In the genomic region with DNA sequence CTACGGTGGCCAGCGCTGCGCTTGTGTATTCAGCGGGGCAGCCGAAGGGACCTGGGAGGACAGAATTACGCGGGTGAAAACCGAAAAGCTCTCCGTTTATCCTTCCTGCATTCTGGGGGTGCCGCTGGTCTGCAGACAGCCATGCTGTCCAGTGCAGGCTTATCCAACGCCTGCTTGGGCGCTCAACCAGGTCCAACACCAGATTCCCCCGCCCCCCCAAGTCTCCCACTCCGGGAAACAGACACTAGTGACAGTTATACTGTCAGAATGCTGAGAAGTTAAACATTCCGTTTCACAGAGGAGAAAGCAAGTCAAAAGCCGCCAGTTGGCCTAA, we compare ENCODE assay signal across 8 mouse cellular contexts. TPM values are rescaled to one million over a fixed set of nuclear protein-coding genes. Genes with fewer than 3 reads are reported as not detected.
DNase-seq lines count a peak whose midpoint lies in the region; ATAC-seq and TF ChIP-seq lines count a peak whose summit lies in the region.

No protein-coding gene starts in this region.

- TF ChIP-seq CTCF in bone marrow macrophage, adult 2 months (IDR thresholded peaks at IDR 0.05; ENCODE audit: low read depth, low read length) = no peak

- H3K4me3 ChIP-seq in kidney, embryonic 14.5 days (ENCODE audit: low read length) = peak overlapping the region; percentile 62
- H3K4me3 ChIP-seq in bone marrow macrophage, adult 2 months (ENCODE audit: insufficient read depth, low read length) = peak overlapping the region; percentile 60
- peak overlapping the region; percentile 85 for H3K4me3 ChIP-seq in hindbrain, embryonic 14.5 days (replicated peaks; ENCODE audit: low read length)
- peak overlapping the region; percentile 58 for H3K4me3 ChIP-seq in midbrain, embryonic 14.5 days (replicated peaks; ENCODE audit: low read depth, low read length)

- H3K9ac ChIP-seq in kidney, embryonic 14.5 days (ENCODE audit: low read depth, low read length) = peak overlapping the region; percentile 55
- peak overlapping the region; percentile 62 for H3K9ac ChIP-seq in hindbrain, embryonic 14.5 days
- peak overlapping the region; percentile 54 for H3K9ac ChIP-seq in midbrain, embryonic 14.5 days (replicated peaks; ENCODE audit: low read length)

- no peak for TF ChIP-seq POLR2A in bone marrow macrophage, adult 2 months (IDR thresholded peaks at IDR 0.05; ENCODE audit: borderline replicate concordance, low read depth, low read length)

- no peaks in the 10 kb centered on the region for H3K9me3 ChIP-seq in kidney, embryonic 14.5 days (ENCODE audit: control insufficient read depth, low read length)
- H3K9me3 ChIP-seq in hindbrain, embryonic 14.5 days (ENCODE audit: control insufficient read depth, low read length) = no peaks in the 10 kb centered on the region
- H3K9me3 ChIP-seq in midbrain, embryonic 14.5 days (ENCODE audit: control insufficient read depth, low read length) = no peaks in the 10 kb centered on the region

- WGBS in kidney, embryonic 14.5 days = under 1% methylated on average over 16 of the region's 16 CpGs
- WGBS in hindbrain, embryonic 14.5 days = 1% methylated on average over 16 of the region's 16 CpGs
- WGBS in midbrain, embryonic 14.5 days = under 1% methylated on average over 16 of the region's 16 CpGs

- ATAC-seq in kidney, embryonic 14.5 days (ENCODE audit: low FRiP score, low TSS enrichment) = peak; percentile 79; the same call in 1 of the 2 replicates
- ATAC-seq in hindbrain, embryonic 14.5 days (ENCODE audit: low FRiP score) = no peak
- ATAC-seq in midbrain, embryonic 14.5 days (ENCODE audit: low FRiP score, low TSS enrichment) = no peak

- H3K27me3 ChIP-seq in kidney, embryonic 14.5 days (ENCODE audit: control insufficient read depth, insufficient read depth, low read length) = no peaks in the 10 kb centered on the region
- no peaks in the 10 kb centered on the region for H3K27me3 ChIP-seq in hindbrain, embryonic 14.5 days (ENCODE audit: control insufficient read depth, insufficient read depth, low read length)
- no peaks in the 10 kb centered on the region for H3K27me3 ChIP-seq in midbrain, embryonic 14.5 days (ENCODE audit: control insufficient read depth, insufficient read depth, low read length)

- DNase-seq in kidney, adult 11 months = no peak
- no peak for DNase-seq in hindbrain, embryonic 14.5 days (ENCODE audit: low spot score)
- no peak for DNase-seq in midbrain, embryonic 14.5 days
- DNase-seq in adrenal gland, adult (ENCODE audit: inconsistent age in 2 of 2, low spot score in 1 of 2) = no peak
- DNase-seq in kidney, postnatal 14 days = no peak
- no peak for DNase-seq in adrenal gland, postnatal 36 days

- peaks cover 16% of the 10 kb centered on the region for H3K36me3 ChIP-seq in kidney, embryonic 14.5 days (ENCODE audit: control insufficient read depth, insufficient read depth, low read length)
- H3K36me3 ChIP-seq in hindbrain, embryonic 14.5 days (replicated peaks; ENCODE audit: control insufficient read depth, insufficient read depth) = peaks cover 30% of the 10 kb centered on the region
- H3K36me3 ChIP-seq in midbrain, embryonic 14.5 days (ENCODE audit: control insufficient read depth, insufficient read depth, low read length) = peaks cover 14% of the 10 kb centered on the region

- H3K27ac ChIP-seq in kidney, embryonic 14.5 days (ENCODE audit: low read depth, low read length) = peak overlapping the region; percentile 88
- peak overlapping the region; percentile 63 for H3K27ac ChIP-seq in bone marrow macrophage, adult 2 months (ENCODE audit: insufficient read depth, low read depth, low read length)
- H3K27ac ChIP-seq in hindbrain, embryonic 14.5 days = peak overlapping the region; percentile 72
- H3K27ac ChIP-seq in midbrain, embryonic 14.5 days (replicated peaks; ENCODE audit: low read depth, low read length) = peak overlapping the region; percentile 80

- H3K4me1 ChIP-seq in kidney, embryonic 14.5 days (ENCODE audit: control insufficient read depth, insufficient read depth, low read length) = peaks cover 4% of the 10 kb centered on the region
- peaks cover 2% of the 10 kb centered on the region; the same call in 1 of the 2 replicates for H3K4me1 ChIP-seq in bone marrow macrophage, adult 2 months (ENCODE audit: control insufficient read depth, insufficient read depth, low read length)
- peaks cover 20% of the 10 kb centered on the region for H3K4me1 ChIP-seq in hindbrain, embryonic 14.5 days (replicated peaks; ENCODE audit: control insufficient read depth, insufficient read depth, low read length)
- H3K4me1 ChIP-seq in midbrain, embryonic 14.5 days (ENCODE audit: control insufficient read depth, insufficient read depth, low read length) = peaks cover 23% of the 10 kb centered on the region

- H3K4me2 ChIP-seq in kidney, embryonic 14.5 days (replicated peaks; ENCODE audit: low read depth, low read length) = peak overlapping the region; percentile 69
- peak overlapping the region; percentile 96 for H3K4me2 ChIP-seq in hindbrain, embryonic 14.5 days (replicated peaks)
- H3K4me2 ChIP-seq in midbrain, embryonic 14.5 days (ENCODE audit: low read length) = peak overlapping the region; percentile 87

RNA-seq across cellular contexts. Expression of gene Zfp949, which starts 24.5 kb away (rescaled TPM):
- 7.4 and 9.0 TPM in 2 replicates for polyA plus RNA-seq in kidney, embryonic 14.5 days (2014; fragmentation: Nextera tagmentation; extraction: Ambion mirVana)
- polyA plus RNA-seq in bone marrow macrophage, adult 2 months (2012; ENCODE audit: insufficient read depth, insufficient read length, missing spikeins) = 8.0 and 9.7 TPM in 2 replicates
- 16.9 and 18.4 TPM in 2 replicates for polyA plus RNA-seq in hindbrain, embryonic 14.5 days (2014; fragmentation: Nextera tagmentation; extraction: Ambion mirVana)
- 16.5 and 20.2 TPM in 2 replicates for polyA plus RNA-seq in midbrain, embryonic 14.5 days (2014; fragmentation: Nextera tagmentation; extraction: Ambion mirVana)
- total RNA-seq in adrenal gland, postnatal 36 days (2021) = 1 to 10 TPM; 7.7 to 8.8 TPM

RNA-seq across cellular contexts. Expression of gene Syncrip, which starts 40.9 kb away (rescaled TPM):
- 88.9 and 153 TPM in 2 replicates for polyA plus RNA-seq in kidney, embryonic 14.5 days (2014; fragmentation: Nextera tagmentation; extraction: Ambion mirVana)
- 87.7 and 105 TPM in 2 replicates for polyA plus RNA-seq in bone marrow macrophage, adult 2 months (2012; ENCODE audit: insufficient read depth, insufficient read length, missing spikeins)
- polyA plus RNA-seq in hindbrain, embryonic 14.5 days (2014; fragmentation: Nextera tagmentation; extraction: Ambion mirVana) = 91.5 and 98.2 TPM in 2 replicates
- polyA plus RNA-seq in midbrain, embryonic 14.5 days (2014; fragmentation: Nextera tagmentation; extraction: Ambion mirVana) = 85.3 and 117 TPM in 2 replicates
- 10 to 100 TPM; 80.5 to 84.8 TPM for total RNA-seq in adrenal gland, postnatal 36 days (2021)

RNA-seq across cellular contexts. Expression of gene Trim43a, which starts 57.4 kb away (rescaled TPM):
- not detected in 2 replicates for polyA plus RNA-seq in kidney, embryonic 14.5 days (2014; fragmentation: Nextera tagmentation; extraction: Ambion mirVana)
- polyA plus RNA-seq in bone marrow macrophage, adult 2 months (2012; ENCODE audit: insufficient read depth, insufficient read length, missing spikeins) = not detected in 2 replicates
- polyA plus RNA-seq in hindbrain, embryonic 14.5 days (2014; fragmentation: Nextera tagmentation; extraction: Ambion mirVana) = 0.10 TPM in 1 of 2 replicates, not detected in the other
- 0.20 TPM in 1 of 2 replicates, not detected in the other for polyA plus RNA-seq in midbrain, embryonic 14.5 days (2014; fragmentation: Nextera tagmentation; extraction: Ambion mirVana)
- under 1 TPM; 0.36 to 0.76 TPM for total RNA-seq in adrenal gland, postnatal 36 days (2021)
